Mouse (Mus musculus) liver, embryonic 16.5 days (tissue): ENCODE measurements around the gene Hist4h4. TPM values are rescaled to one million over a fixed set of nuclear protein-coding genes. Genes with fewer than 3 reads are reported as not detected.

Experiments used
- ATAC-seq: fragments of 200-750 bp; cut with Nextera tagmentation; 2 replicates; pipeline ENCODE4 v1.8.0; 2017; ENCODE audit warnings: low read depth, mild to moderate bottlenecking, moderate number of reproducible peaks, moderate library complexity
- H3K27ac ChIP-seq: fragments of 300-500 bp; sonication (generic); 2 replicates; pipeline ENCODE4 v1.5.1; 2014; ENCODE audit warnings: mild to moderate bottlenecking, low read length
- H3K27me3 ChIP-seq: fragments of 300-500 bp; sonication (generic); 2 replicates; pipeline ENCODE4 v1.6.1; 2014; ENCODE audit warnings: low read depth, low read length, mixed read lengths; ENCODE audit not compliant: control insufficient read depth, insufficient read depth
- H3K36me3 ChIP-seq: fragments of 300-500 bp; sonication (generic); 2 replicates; pipeline ENCODE4 v1.6.1; 2014; ENCODE audit warnings: mild to moderate bottlenecking; ENCODE audit not compliant: control insufficient read depth, insufficient read depth
- H3K4me1 ChIP-seq: fragments of 300-500 bp; sonication (generic); 2 replicates; pipeline ENCODE4 v1.6.1; 2014; ENCODE audit warnings: low read depth, low read length, mixed read lengths; ENCODE audit not compliant: control insufficient read depth
- H3K4me2 ChIP-seq: fragments of 300-500 bp; sonication (generic); 2 replicates; pipeline ENCODE4 v1.6.1; 2014; ENCODE audit warnings: low read depth, low read length, mixed read lengths
- H3K4me3 ChIP-seq: fragments of 300-500 bp; sonication (generic); 2 replicates; pipeline ENCODE4 v1.5.1; 2014; ENCODE audit warnings: low read depth, mild to moderate bottlenecking, low read length
- H3K9ac ChIP-seq: fragments of 300-500 bp; sonication (generic); 2 replicates; pipeline ENCODE4 v1.6.1; 2014; ENCODE audit warnings: low read depth, low read length
- H3K9me3 ChIP-seq: fragments of 300-500 bp; sonication (generic); replicated peaks from 2 replicates; pipeline ENCODE4 v1.6.1; 2016; ENCODE audit warnings: low read length; ENCODE audit not compliant: control insufficient read depth
- WGBS: fragments of 180-500 bp; shearing (Covaris S2); extraction: QIAGEN DNeasy Blood & Tissue Kit; methylation state at CpG from one replicate; pipeline ENCODE4 v1.1.7; 2014; ENCODE audit not compliant: insufficient replicate concordance; 5-methylcytosine and 5-hydroxymethylcytosine counted together
- polyA plus RNA-seq: library from polyadenylated mRNA; unstranded; fragments of >200 nt; fragmentation: Nextera tagmentation; extraction: Ambion mirVana; gene quantifications from 2 replicates; pipeline ENCODE4 v1.2.1, GENCODE M21; 2015

Hist4h4 gene
- polyA plus RNA-seq, 1 experiment from 2014 or later, result 1.2 TPM

DNA sequence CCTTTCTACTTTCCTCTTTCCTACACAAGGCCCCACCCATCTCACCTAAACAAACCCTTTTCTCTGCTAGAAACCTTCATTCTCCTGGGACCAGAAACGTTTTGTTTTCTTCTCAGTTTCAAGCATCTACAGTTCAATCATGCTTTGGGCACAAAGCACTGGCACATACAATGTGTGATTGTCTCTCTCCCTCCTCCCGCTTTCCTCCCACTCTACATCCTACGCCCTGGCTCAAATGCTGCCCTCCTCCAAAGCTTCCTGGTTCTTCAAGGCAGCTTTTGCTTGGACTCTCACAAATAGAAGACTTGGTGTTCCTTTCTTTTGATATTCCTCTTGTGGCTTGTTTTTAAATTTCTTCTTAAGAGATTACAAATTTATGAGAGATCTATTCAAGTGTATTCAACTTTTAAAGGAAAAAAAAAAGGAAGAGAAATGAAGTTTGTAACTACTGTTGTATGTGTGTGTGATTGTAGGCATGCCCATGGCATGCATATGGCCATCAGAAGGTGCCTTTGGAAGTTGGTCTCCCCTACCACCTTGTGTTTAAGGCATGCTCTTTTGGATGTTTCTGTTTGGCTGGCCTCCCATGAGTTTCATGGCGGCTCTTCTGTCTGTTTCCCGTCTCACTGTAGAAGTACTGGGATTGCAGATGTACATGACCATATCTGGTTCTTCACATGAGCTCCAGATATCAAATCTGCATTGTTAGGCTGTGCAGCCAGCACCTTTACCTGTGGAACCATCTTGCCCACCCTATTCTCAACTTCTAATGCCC is 41.7 kb upstream of the Hist4h4 start:
- Histone ChIP-seq H3K27ac (no peak overlapping the region), H3K4me2 (no peak overlapping the region), H3K9ac (no peak overlapping the region), H3K4me1 (peaks cover 31% of the 10 kb centered on the region), H3K36me3 (peaks cover 31% of the 10 kb centered on the region), H3K4me3 (no peak overlapping the region), H3K27me3 (no peaks in the 10 kb centered on the region), H3K9me3 (no peaks in the 10 kb centered on the region)
- WGBS, result 78% methylated on average over 5 of the region's 5 CpGs
- ATAC-seq, result no peak

DNA sequence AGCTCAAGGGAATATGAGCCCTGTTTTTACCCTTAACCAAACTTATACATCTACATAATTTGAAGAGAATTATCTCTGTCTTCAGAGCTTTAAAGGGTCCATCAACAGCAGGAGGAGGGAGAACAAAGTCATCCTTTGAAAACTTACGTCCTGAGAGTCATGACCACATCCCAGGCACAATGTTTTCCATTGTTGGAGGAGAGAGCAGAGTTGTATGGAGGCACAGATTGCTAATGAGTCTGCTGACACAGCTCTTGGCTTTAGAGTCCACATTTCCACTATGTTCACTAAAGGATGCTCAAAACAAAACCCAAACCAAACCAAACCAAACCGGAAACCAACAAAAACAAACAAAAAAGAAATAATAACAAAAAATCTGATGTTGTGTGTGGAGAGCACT is 40.7 kb upstream of the Hist4h4 start:
- no peak overlapping the region for H3K4me3 ChIP-seq
- H3K27ac ChIP-seq, result no peak overlapping the region
- H3K27me3 ChIP-seq, result no peaks in the 10 kb centered on the region
- 75% methylated on average over 2 of the region's 2 CpGs for WGBS
- H3K4me1 ChIP-seq, result peaks cover 22% of the 10 kb centered on the region
- no peak for ATAC-seq
- peaks cover 25% of the 10 kb centered on the region for H3K36me3 ChIP-seq
- H3K9me3 ChIP-seq, result no peaks in the 10 kb centered on the region
- H3K9ac ChIP-seq, result no peak overlapping the region
- H3K4me2 ChIP-seq, result no peak overlapping the region

DNA sequence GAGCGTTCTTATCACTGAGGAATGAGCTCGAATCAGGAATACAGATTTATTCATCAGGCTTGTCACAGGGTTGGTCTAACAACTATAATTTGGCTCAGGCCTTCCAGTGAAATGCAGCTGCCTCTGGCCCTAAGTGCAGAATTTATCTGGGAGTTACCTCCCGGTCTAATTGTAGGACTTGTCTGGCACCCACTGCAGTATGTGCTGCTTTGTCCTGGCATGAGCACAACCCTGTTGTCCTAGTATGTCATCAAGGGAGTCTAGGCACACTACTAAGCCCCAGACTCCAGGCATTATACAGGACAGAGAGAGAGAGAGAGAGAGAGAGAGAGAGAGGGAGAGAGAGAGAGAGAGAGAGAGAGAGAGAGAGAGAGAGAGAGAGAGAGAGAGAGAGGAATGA is 33.1 kb upstream of the Hist4h4 start:
- no peaks in the 10 kb centered on the region for H3K9me3 ChIP-seq
- no peak overlapping the region for H3K27ac ChIP-seq
- H3K4me2 ChIP-seq, result no peak overlapping the region
- no peak overlapping the region for H3K9ac ChIP-seq
- no peaks in the 10 kb centered on the region for H3K36me3 ChIP-seq
- no peak overlapping the region for H3K4me3 ChIP-seq
- no peak for ATAC-seq
- peaks cover 2% of the 10 kb centered on the region for H3K4me1 ChIP-seq
- WGBS, result 71% methylated on average over 3 of the region's 3 CpGs
- no peaks in the 10 kb centered on the region for H3K27me3 ChIP-seq

DNA sequence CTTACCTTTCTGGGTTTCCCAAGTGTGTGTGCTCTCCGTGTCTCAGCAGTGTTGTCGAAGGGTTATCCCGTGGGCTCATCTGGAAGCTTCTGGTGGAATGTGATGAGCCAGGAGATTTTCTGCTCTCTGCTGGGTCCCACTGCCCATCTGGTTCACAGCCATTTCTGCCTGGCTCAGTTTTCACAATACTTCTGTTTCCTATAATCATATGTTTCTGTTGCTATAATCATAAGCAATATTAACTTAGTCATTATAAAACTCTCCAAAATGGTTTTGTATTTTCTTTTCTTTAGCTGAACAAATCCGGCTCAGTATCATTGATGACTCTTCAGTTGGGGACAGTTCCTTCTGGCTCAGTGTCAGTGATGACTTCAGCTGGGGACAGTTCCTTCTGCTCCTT is 31.1 kb upstream of the Hist4h4 start, which contains the start of gene Smco3:
Gene Smco3, minus strand, starts transcription at position 101 of the 400 bp plus-strand sequence.
- ATAC-seq, result no peak
- WGBS, result 62% methylated on average over 4 of the region's 4 CpGs

DNA sequence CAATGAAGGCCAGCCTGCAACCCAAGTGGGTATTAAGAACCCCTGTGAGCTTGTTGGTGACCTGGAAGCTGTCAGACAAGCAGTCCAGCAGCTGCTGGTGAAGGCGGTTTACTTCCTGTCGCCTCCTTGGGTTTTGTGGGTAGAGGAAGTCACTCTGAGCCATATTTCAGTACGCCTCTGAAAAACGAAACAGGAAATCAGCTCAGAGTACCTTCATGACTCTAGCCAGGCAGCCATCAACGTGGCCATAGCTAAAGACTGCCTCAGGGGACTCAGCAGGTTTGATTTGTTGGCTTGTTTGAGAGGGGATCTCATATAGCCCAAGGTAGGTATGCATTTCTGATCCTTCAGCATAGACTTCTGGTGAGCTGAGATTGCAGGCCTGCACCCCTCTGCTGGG is 27.5 kb upstream of the Hist4h4 start:
- no peak overlapping the region for H3K4me3 ChIP-seq
- no peak overlapping the region for H3K27ac ChIP-seq
- no peaks in the 10 kb centered on the region for H3K27me3 ChIP-seq
- no peaks in the 10 kb centered on the region for H3K36me3 ChIP-seq
- no peak overlapping the region for H3K9ac ChIP-seq
- H3K9me3 ChIP-seq, result no peaks in the 10 kb centered on the region
- H3K4me1 ChIP-seq, result peaks cover 7% of the 10 kb centered on the region
- no peak overlapping the region for H3K4me2 ChIP-seq
- no peak for ATAC-seq
- 17% methylated on average over 5 of the region's 5 CpGs for WGBS

More for the DNA sequence above, 31.1 kb upstream of the Hist4h4 start, which contains the start of gene Smco3:
- Histone ChIP-seq H3K4me2 (no peak within 1 kb of the TSS), H3K27me3 (no peaks in the 10 kb centered on the region), H3K36me3 (no peaks in the 10 kb centered on the region), H3K4me3 (no peak within 1 kb of the TSS), H3K9me3 (no peaks in the 10 kb centered on the region), H3K9ac (no peak within 1 kb of the TSS), H3K27ac (no peak within 1 kb of the TSS), H3K4me1 (peaks cover 2% of the 10 kb centered on the region)

DNA sequence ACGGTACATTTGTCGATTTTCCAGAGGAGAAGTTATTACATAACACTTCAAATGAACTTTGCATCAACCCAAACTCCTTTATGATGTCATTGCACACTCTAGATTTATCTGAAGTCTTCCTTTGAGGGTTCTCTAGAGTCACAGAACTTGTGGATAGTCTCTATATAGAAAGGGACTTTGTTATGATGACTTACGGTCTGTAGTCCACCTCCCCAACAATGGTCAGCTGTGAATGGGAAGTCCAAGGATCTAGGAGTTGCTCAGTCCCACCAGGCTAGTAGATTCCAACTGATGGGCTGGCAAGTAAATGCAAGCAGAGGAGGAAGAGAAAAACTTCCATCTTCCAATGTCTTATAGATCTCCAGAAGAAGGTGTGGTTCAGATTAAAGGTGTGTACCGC is 24.5 kb upstream of the Hist4h4 start:
- no peaks in the 10 kb centered on the region for H3K9me3 ChIP-seq
- peak overlapping the region; percentile 86 for H3K4me3 ChIP-seq
- no peaks in the 10 kb centered on the region for H3K27me3 ChIP-seq
- H3K4me1 ChIP-seq, result peaks cover 7% of the 10 kb centered on the region
- peaks cover 20% of the 10 kb centered on the region for H3K36me3 ChIP-seq
- peak overlapping the region; percentile 80 for H3K4me2 ChIP-seq
- WGBS, result 28% methylated on average over 4 of the region's 4 CpGs
- peak overlapping the region; percentile 48; the same call in 1 of the 2 replicates for H3K9ac ChIP-seq
- peak overlapping the region; percentile 51; the same call in 1 of the 2 replicates for H3K27ac ChIP-seq
- ATAC-seq, result no peak

DNA sequence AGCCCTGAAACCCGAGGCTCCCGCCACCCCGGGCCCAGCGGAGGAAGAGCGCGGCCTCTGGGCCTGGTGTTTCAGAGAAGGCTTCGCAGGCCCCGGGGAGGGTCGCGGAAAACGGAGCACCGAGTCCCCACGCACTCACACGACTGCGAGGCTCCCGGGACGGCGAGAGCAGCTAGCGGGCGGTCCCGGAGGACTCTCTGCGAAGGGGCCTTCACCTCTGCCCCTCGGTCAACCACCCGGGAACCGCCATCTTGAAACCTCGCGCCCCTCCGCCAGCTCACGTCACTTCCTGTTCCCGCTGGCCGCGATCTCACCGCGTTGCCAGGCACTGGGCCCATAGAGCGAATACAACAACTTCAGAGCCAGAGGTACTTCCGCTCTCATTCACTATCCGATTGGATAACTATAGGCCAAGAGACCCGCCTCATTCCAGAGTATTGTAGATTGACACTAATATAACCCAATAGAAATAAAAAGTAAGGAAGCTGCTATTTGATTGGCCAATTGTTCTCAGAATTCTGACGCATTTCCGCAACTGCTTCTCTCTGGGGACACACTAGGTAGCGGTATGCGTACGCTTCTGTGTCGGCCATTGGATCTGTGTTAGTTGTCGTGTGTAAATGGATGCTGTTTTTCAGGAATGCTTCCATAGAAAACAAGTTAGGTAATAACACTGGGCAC is 23.8 kb upstream of the Hist4h4 start, which contains the start of gene Wbp11:
Gene Wbp11, minus strand, starts transcription at position 353 of the 681 bp plus-strand sequence.
- peak within 1 kb of the TSS; percentile 86 for H3K4me3 ChIP-seq
- peak within 1 kb of the TSS; percentile 98 for H3K9ac ChIP-seq
- under 1% methylated on average over 45 of the region's 45 CpGs for WGBS
- H3K4me2 ChIP-seq, result peak within 1 kb of the TSS; percentile 89
- H3K27ac ChIP-seq, result peak within 1 kb of the TSS; percentile 86
- H3K9me3 ChIP-seq, result no peaks in the 10 kb centered on the region
- no peaks in the 10 kb centered on the region for H3K27me3 ChIP-seq
- H3K36me3 ChIP-seq, result peaks cover 22% of the 10 kb centered on the region
- H3K4me1 ChIP-seq, result peaks cover 7% of the 10 kb centered on the region
- peak; percentile 100 for ATAC-seq

DNA sequence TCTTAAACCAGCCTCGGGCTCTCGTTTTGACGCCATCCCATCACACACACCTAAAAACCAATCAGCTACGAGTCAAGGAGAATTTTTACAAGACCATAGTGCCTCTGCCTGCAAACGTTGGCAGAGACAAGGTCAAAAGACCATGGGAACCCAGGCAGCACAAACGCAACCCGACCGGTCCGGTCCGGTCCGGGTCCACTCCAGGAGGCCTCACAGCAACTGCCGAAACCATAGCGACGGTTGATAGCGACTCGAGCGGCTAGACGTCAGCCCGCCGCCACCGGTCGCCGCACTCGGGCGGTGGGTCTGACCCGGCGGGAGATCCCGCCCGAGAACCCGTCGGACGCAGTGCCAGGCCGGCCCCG is 23.3 kb upstream of the Hist4h4 start, which contains the start of gene BC049715:
Gene BC049715, plus strand, starts transcription at position 111 of the 365 bp plus-strand sequence.
- H3K9me3 ChIP-seq, result no peaks in the 10 kb centered on the region
- ATAC-seq, result peak; percentile 32
- H3K4me1 ChIP-seq, result peaks cover 7% of the 10 kb centered on the region
- peak within 1 kb of the TSS; percentile 98 for H3K9ac ChIP-seq
- H3K27me3 ChIP-seq, result no peaks in the 10 kb centered on the region
- H3K36me3 ChIP-seq, result peaks cover 27% of the 10 kb centered on the region
- H3K4me3 ChIP-seq, result peak within 1 kb of the TSS; percentile 86
- under 1% methylated on average over 22 of the region's 34 CpGs for WGBS
- peak within 1 kb of the TSS; percentile 89 for H3K4me2 ChIP-seq
- H3K27ac ChIP-seq, result peak within 1 kb of the TSS; percentile 86

DNA sequence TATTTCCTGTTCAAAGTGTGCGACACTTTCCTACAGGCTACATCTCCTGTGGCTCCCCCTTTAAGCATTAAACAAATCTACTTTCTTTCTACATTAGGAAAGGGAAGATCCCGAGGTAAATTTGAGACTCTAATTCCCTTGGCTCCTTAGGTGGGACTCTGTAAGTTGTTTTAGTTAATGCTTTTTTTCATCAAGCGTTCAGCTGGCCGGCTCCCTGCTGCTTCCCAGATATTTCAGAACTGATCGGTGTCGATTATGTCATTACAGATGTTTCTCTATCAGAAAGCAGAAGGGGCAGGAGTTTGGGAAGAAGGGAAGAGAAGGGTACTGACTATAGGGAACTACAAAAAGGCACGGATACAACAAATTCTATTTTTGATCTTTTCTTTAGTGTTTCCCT is 22.9 kb upstream of the Hist4h4 start:
- Histone ChIP-seq H3K27me3 (no peaks in the 10 kb centered on the region), H3K27ac (peak overlapping the region; percentile 86; the same call in 1 of the 2 replicates), H3K4me3 (peak overlapping the region; percentile 86), H3K4me1 (peaks cover 7% of the 10 kb centered on the region), H3K36me3 (peaks cover 31% of the 10 kb centered on the region), H3K4me2 (peak overlapping the region; percentile 89), H3K9ac (peak overlapping the region; percentile 98), H3K9me3 (no peaks in the 10 kb centered on the region)
- WGBS, result 5% methylated on average over 7 of the region's 7 CpGs
- ATAC-seq, result no peak
